Mouse (Mus musculus): ENCODE results near the gene D17Wsu92e.

DNA sequence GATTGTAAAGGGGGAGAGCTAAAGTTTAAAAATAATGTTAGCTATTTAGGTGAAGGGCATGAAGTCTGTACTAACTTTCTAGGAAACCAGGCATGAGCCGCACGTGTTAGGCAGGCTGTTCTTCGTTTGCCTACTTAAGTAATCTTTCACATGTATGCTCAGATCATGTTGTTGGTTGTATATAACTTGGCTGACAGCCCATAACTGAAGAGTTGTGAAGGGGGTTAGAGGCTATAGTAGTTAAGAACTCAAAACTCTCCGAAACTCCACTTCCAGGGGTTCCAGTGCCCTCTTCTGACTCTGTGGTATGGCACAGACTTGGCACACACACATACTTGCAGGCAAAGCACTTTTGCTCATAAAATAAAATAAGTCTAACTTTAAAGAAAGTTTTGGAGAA, 46.3 kb upstream of the D17Wsu92e start:
- TF ChIP-seq MYOG (IDR thresholded peaks at IDR 0.05; ENCODE audit: control insufficient read depth in 1 of 3, insufficient read depth in 1 of 3, insufficient read length in 2 of 3, low read depth in 2 of 3) (no peak), POLR2A (IDR thresholded peaks at IDR 0.05; ENCODE audit: insufficient read length, low read depth) (no peak), USF1 (IDR thresholded peaks at IDR 0.05; ENCODE audit: low read depth) (no peak), CEBPB (IDR thresholded peaks at IDR 0.05; ENCODE audit: insufficient read depth, poor library complexity, severe bottlenecking) (no peak)
